Mouse (Mus musculus): ENCODE results near the gene Glt1d1. TPM values are rescaled to one million over a fixed set of nuclear protein-coding genes. Genes with fewer than 3 reads are reported as not detected.

Gene Glt1d1
- polyA plus RNA-seq, 1 experiment from 2014 or later, result 0.46 TPM

DNA sequence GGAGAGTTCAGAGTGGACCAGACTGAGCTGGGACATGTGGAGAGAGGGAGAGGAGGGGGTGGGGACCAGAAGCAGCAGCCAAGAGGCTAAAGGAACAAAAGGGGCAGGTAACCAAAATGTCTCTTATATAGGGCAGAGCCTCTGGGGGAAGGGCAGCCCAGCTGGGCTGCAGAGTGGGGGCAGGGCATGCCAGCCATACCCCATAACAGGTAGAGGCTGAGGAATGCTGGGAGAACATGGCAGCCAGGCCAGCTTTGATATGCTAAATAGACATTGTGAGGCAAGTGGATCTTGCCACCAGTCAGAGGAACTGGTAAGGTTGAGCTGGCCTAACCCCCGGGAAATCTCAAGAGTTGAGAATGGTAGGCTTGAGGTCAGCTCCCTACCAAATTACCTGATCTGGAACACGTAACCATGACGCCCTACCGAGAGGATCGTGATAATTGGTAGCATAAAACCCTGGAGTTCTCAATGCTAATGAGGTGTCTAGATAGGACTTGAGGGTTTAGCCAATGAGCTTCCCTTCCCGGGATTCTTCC, 7.1 kb downstream of the Glt1d1 start:
- Histone ChIP-seq H3K36me3 (no peaks in the 10 kb centered on the region), H3K4me3 (no peak overlapping the region), H3K4me1 (replicated peaks) (no peaks in the 10 kb centered on the region), H3K27ac (no peak overlapping the region), H3K27me3 (ENCODE audit: insufficient read depth, poor library complexity, severe bottlenecking) (no peaks in the 10 kb centered on the region), H3K9me3 (peaks cover 19% of the 10 kb centered on the region)
- no peak for DNase-seq (ENCODE audit: low spot score)
- 88% methylated on average over 6 of the region's 6 CpGs for WGBS

DNA sequence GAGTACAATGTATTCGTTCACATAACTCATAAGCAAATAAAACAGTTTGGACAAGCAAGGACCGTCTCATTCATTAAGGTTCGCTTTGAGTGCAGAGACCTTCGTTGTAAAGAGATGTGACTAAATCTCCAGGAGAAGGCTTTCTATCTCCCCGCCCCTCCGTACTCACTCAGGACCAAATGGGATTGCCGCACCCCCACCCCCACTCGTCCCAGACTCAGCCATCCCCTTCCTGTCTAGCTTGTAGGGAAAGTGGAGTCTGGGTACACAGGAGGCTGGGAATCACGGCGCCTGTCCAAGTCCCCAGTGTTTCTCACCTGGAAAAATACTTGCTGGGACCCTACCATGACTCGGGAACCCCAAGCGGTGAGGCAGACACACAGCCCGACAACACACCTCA, 7.6 kb downstream of the Glt1d1 start:
- Histone ChIP-seq H3K4me1 (replicated peaks) (no peaks in the 10 kb centered on the region), H3K4me3 (no peak overlapping the region), H3K27ac (no peak overlapping the region), H3K36me3 (0 out of 2 replicates have a peak, but pooled peaks cover 2% of the 10 kb centered on the region), H3K27me3 (ENCODE audit: insufficient read depth, poor library complexity, severe bottlenecking) (no peaks in the 10 kb centered on the region), H3K9me3 (peaks cover 19% of the 10 kb centered on the region)
- DNase-seq (ENCODE audit: low spot score), result no peak
- 94% methylated on average over 13 of the region's 13 CpGs for WGBS

DNA sequence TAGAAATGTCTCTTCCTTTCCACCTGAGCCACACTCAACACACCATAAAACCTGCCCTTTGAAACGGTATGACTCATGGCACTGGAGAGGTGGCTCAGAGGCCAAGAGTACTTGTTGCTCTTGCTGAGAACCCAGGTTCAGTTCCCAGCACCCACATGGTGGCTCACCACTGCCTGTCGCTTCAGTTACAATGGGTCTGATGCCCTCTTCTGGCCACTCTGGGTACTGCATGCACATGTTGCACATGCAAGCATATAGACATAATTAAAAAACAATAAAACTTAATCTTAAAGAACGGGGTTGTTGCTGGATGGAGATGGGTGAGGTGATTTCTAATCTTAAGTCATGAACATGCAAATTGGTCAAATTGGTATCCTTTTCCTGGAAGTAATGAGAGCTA, 8.3 kb downstream of the Glt1d1 start:
- 88% methylated on average over 3 of the region's 3 CpGs for WGBS
- DNase-seq (ENCODE audit: low spot score), result no peak
- H3K4me1 ChIP-seq (replicated peaks), result no peaks in the 10 kb centered on the region
- peaks cover 19% of the 10 kb centered on the region for H3K9me3 ChIP-seq
- H3K27me3 ChIP-seq (ENCODE audit: insufficient read depth, poor library complexity, severe bottlenecking), result no peaks in the 10 kb centered on the region
- peaks cover 7% of the 10 kb centered on the region; the same call in 1 of the 2 replicates for H3K36me3 ChIP-seq
- H3K4me3 ChIP-seq, result no peak overlapping the region
- no peak overlapping the region for H3K27ac ChIP-seq

DNA sequence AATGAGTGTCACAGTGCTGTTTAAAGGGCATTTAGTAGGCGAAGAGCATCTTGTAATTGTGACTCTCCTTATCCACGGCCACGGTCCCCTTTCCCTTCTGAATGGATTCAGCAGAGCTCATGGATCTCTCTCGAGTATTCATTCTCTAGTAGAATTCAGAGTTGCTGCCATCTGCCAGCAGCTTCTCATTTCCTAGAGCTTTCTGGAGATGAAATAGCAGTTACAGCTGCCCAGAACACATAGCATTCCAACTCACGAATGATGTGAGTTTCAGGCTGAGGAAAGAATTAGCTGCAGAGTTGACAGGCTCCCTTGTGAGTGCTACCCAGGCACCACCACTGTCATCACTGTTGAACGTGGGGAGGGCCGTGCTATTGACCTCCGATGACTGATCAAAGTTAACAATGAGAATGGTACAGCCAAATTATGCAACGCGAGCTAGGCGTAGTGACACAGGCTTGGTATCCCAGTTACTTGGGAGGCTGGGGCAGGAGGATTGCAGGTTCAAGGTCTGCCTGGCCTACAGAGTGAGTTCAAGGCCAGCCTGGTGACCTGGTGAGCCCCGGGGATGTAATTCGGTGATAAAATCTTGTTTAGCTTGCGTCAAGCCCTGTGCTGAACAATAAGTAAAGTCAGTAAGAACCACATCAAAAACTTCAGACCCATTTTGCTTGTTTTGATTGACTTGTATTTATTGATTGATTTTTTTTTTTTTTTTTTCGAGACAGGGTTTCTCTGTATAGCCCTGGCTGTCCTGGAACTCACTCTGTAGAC, 9.3 kb downstream of the Glt1d1 start:
- Histone ChIP-seq H3K27me3 (ENCODE audit: insufficient read depth, poor library complexity, severe bottlenecking) (no peaks in the 10 kb centered on the region), H3K4me1 (replicated peaks) (no peaks in the 10 kb centered on the region), H3K4me3 (no peak overlapping the region), H3K36me3 (peaks cover 7% of the 10 kb centered on the region; the same call in 1 of the 2 replicates), H3K9me3 (peaks cover 19% of the 10 kb centered on the region), H3K27ac (no peak overlapping the region)
- 92% methylated on average over 15 of the region's 15 CpGs for WGBS
- no peak for DNase-seq (ENCODE audit: low spot score)

DNA sequence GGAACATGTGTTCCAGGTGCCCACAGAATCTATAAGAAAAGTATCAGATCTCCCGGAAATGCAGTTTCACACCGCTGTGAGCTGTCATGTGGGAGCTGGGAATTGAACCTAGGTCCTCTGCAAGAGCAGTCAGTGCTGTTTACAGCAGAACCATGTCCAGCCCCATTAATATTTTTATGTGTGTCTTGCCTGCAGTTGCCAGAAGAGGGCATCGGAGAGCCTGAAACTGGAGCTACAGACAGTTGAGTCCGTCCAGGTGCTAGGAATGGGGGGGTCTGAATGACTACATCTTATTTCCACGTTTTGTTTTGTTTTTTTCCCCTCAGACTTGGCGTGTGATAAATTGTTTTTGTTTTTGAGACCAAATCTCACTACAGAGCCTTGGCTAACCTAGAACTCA, 16.0 kb downstream of the Glt1d1 start:
- H3K36me3 ChIP-seq, result peaks cover 15% of the 10 kb centered on the region
- peak; percentile 4 for DNase-seq (ENCODE audit: low spot score)
- H3K9me3 ChIP-seq, result peaks cover 5% of the 10 kb centered on the region; the same call in 1 of the 2 replicates
- no peaks in the 10 kb centered on the region for H3K4me1 ChIP-seq (replicated peaks)
- H3K4me3 ChIP-seq, result no peak overlapping the region
- H3K27me3 ChIP-seq (ENCODE audit: insufficient read depth, poor library complexity, severe bottlenecking), result no peaks in the 10 kb centered on the region
- 80% methylated on average over 6 of the region's 6 CpGs for WGBS
- no peak overlapping the region for H3K27ac ChIP-seq

DNA sequence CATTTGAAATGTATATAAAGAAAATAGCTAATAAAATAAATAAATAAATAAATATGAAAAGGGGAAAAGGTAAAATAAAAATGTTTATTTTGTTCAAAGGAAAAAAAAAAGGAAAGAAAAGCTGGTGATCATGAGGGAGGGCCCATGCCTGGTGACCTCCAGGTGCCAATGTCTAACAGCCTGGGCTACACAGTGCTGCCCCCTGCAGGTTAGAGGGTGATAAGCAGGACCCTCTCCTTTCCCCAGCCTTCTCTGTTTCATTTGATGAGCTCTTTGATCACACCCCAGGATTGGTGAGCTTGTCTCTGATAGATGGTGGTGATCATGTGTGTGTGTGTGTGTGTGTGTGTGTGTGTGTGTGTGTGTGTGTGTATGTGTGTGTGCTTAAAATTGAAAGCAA, 17.0 kb downstream of the Glt1d1 start:
- peaks cover 15% of the 10 kb centered on the region for H3K36me3 ChIP-seq
- peak; percentile 13 for DNase-seq (ENCODE audit: low spot score)
- H3K4me1 ChIP-seq (replicated peaks), result no peaks in the 10 kb centered on the region
- no peak overlapping the region for H3K27ac ChIP-seq
- peaks cover 5% of the 10 kb centered on the region; the same call in 1 of the 2 replicates for H3K9me3 ChIP-seq
- H3K27me3 ChIP-seq (ENCODE audit: insufficient read depth, poor library complexity, severe bottlenecking), result no peaks in the 10 kb centered on the region
- no peak overlapping the region for H3K4me3 ChIP-seq

DNA sequence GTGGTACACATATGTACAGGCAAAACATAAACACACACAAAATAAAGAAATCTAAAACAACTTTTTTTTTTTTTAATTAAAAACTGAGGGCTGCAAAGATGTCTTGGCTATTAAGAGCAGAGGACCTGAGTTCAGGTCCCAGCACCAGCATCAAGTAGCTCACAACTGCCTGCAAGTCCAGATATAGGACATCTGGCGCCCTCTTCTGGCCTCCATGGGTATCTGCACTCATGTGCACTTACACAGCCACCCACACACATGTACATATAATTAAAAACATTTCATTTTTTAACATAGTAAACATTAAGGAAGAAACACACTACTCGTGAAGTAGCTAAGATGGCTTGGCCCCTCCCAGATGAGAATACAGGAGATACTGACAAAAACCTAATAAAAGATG, 26.2 kb downstream of the Glt1d1 start:
- WGBS, result 91% methylated on average over 2 of the region's 2 CpGs
- H3K4me1 ChIP-seq (replicated peaks), result no peaks in the 10 kb centered on the region
- no peaks in the 10 kb centered on the region for H3K27me3 ChIP-seq (ENCODE audit: insufficient read depth, poor library complexity, severe bottlenecking)
- no peak for DNase-seq (ENCODE audit: low spot score)
- H3K27ac ChIP-seq, result no peak overlapping the region
- peaks cover 11% of the 10 kb centered on the region; the same call in 1 of the 2 replicates for H3K36me3 ChIP-seq
- H3K4me3 ChIP-seq, result no peak overlapping the region
- peaks cover 7% of the 10 kb centered on the region; the same call in 1 of the 2 replicates for H3K9me3 ChIP-seq

DNA sequence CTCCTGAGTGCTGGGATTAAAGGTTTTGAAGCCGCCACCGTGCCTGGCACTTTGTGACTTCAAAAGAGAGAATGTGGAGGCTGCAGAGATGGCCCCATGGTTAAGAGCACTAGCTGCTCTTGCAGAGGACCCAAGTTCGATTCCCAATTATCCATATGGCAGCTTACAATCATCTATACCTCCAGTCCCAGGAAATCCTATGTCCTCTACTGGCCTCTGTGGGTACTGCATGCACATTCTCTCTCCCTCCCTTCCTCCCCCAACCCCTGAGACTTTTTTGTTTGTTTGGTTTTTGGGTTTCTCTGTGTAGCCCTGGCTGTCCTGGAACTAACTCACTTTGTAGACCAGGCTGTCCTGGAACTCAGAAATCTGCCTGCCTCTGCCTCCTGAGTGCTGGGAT, 27.2 kb downstream of the Glt1d1 start:
- Histone ChIP-seq H3K27ac (no peak overlapping the region), H3K9me3 (peaks cover 7% of the 10 kb centered on the region; the same call in 1 of the 2 replicates), H3K36me3 (peaks cover 11% of the 10 kb centered on the region; the same call in 1 of the 2 replicates), H3K4me1 (replicated peaks) (no peaks in the 10 kb centered on the region), H3K4me3 (no peak overlapping the region), H3K27me3 (ENCODE audit: insufficient read depth, poor library complexity, severe bottlenecking) (no peaks in the 10 kb centered on the region)
- 89% methylated on average over 3 of the region's 3 CpGs for WGBS
- no peak for DNase-seq (ENCODE audit: low spot score)

DNA sequence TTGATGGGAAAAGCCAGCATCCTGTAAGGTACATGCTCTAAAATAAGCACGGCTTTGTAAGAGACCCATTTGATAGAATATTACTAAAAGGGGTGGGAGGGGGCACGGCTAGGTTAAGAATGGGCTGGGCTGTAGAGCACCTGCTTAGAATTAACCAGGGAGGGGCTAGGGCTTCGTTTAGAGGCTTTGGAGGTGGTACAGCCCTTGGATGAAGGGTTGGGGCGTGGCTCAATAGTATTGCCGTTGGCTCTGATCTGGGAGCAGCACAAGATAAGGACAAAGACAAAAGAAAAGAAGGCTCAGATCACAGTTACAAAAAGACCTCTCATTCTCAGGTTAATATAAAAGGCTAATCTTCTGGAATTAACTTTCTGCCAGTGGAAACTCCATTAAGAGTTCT, 28.2 kb downstream of the Glt1d1 start:
- no peak for DNase-seq (ENCODE audit: low spot score)
- H3K36me3 ChIP-seq, result peaks cover 11% of the 10 kb centered on the region; the same call in 1 of the 2 replicates
- H3K4me3 ChIP-seq, result no peak overlapping the region
- H3K27ac ChIP-seq, result no peak overlapping the region
- 88% methylated on average over 5 of the region's 5 CpGs for WGBS
- H3K9me3 ChIP-seq, result peaks cover 7% of the 10 kb centered on the region; the same call in 1 of the 2 replicates
- H3K4me1 ChIP-seq (replicated peaks), result no peaks in the 10 kb centered on the region
- no peaks in the 10 kb centered on the region for H3K27me3 ChIP-seq (ENCODE audit: insufficient read depth, poor library complexity, severe bottlenecking)

DNA sequence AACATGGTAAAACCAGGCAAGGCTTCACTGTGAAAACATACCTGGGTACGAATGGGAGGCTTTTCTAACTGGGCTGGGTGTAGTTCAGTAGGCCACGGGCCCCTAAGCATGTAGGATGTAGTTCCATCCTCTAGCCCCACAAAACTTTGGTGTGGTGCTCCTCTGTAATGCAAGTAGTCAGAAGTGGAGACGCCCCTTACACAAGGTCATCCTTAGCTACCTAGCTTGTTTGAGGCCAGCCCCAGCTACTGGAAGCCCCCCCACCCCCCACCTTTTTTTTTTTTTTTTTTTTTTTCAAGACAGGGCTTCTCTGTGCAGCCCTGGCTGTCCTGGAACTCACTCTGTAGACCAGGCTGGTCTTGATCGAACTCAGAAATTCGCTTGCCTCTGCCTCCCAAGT, 28.9 kb downstream of the Glt1d1 start:
- peaks cover 7% of the 10 kb centered on the region; the same call in 1 of the 2 replicates for H3K9me3 ChIP-seq
- no peak overlapping the region for H3K4me3 ChIP-seq
- peaks cover 11% of the 10 kb centered on the region; the same call in 1 of the 2 replicates for H3K36me3 ChIP-seq
- WGBS, result 96% methylated on average over 5 of the region's 5 CpGs
- H3K4me1 ChIP-seq (replicated peaks), result no peaks in the 10 kb centered on the region
- H3K27me3 ChIP-seq (ENCODE audit: insufficient read depth, poor library complexity, severe bottlenecking), result no peaks in the 10 kb centered on the region
- no peak for DNase-seq (ENCODE audit: low spot score)
- no peak overlapping the region for H3K27ac ChIP-seq

DNA sequence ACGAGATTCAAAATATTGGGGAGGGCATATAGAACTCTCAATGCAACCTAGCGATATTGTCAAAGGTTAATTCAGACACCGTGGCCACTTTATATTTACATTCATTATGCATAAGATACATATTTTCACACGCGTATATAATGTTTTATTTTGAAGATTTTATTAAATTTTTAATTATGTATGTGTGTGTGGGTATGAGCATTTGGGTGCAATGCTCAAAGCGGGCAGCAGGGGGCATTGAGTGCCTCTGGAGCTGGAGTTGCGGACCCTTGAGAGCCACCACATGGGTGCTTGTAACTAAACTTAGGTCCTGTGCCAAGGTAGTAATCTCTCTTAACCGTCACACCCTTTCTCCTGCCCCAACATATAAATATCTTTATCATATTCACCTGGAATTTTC, 41.9 kb downstream of the Glt1d1 start:
- H3K9me3 ChIP-seq, result peaks cover 10% of the 10 kb centered on the region; the same call in 1 of the 2 replicates
- H3K4me3 ChIP-seq, result no peak overlapping the region
- H3K27ac ChIP-seq, result no peak overlapping the region
- 0 out of 2 replicates have a peak, but pooled peaks cover 6% of the 10 kb centered on the region for H3K36me3 ChIP-seq
- DNase-seq (ENCODE audit: low spot score), result no peak
- no peaks in the 10 kb centered on the region for H3K27me3 ChIP-seq (ENCODE audit: insufficient read depth, poor library complexity, severe bottlenecking)
- 92% methylated on average over 8 of the region's 8 CpGs for WGBS
- H3K4me1 ChIP-seq (replicated peaks), result no peaks in the 10 kb centered on the region

DNA sequence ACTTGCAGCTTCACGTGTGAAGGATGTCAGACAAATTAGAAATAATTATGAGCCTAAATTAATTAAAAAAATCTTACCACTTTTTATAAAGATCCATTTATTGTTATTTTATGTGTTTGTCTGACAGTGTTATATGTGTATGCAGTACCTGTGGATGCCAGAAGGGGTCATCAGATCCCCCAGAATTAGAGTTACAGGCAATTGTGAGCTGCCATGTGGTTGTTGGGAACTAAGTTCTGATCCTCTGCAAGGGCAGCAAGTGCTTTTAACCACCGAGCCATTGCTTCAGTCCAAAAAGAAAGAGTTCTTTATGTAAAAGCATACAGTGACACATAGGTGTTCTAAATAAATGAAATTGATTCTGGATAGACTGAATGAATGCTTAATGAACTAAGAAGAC, 45.5 kb downstream of the Glt1d1 start:
- 91% methylated on average over 2 of the region's 2 CpGs for WGBS
- no peaks in the 10 kb centered on the region for H3K4me1 ChIP-seq (replicated peaks)
- no peak overlapping the region for H3K4me3 ChIP-seq
- H3K27me3 ChIP-seq (ENCODE audit: insufficient read depth, poor library complexity, severe bottlenecking), result no peaks in the 10 kb centered on the region
- peaks cover 10% of the 10 kb centered on the region; the same call in 1 of the 2 replicates for H3K9me3 ChIP-seq
- DNase-seq (ENCODE audit: low spot score), result no peak
- H3K27ac ChIP-seq, result no peak overlapping the region
- 0 out of 2 replicates have a peak, but pooled peaks cover 6% of the 10 kb centered on the region for H3K36me3 ChIP-seq

DNA sequence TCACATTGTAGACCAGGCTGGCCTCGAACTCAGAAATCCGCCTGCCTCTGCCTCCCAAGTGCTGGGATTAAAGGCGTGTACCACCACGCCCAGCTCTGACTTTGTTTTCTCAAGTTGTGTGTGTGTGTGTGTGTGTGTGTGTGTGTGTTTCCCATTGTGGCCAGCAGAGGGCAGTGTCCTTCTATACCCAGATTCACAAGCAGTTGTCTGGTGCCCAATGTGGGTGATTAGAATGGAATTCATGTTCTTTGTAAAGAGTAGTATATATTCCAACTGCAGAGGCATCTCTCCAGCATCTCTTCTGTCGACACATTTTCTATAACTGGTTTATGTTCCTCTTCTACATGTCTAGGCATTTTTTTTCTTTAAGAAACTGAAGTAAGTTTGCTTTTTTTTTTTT, 46.4 kb downstream of the Glt1d1 start:
- Histone ChIP-seq H3K27ac (no peak overlapping the region), H3K9me3 (peaks cover 10% of the 10 kb centered on the region; the same call in 1 of the 2 replicates), H3K4me3 (no peak overlapping the region), H3K36me3 (0 out of 2 replicates have a peak, but pooled peaks cover 6% of the 10 kb centered on the region), H3K4me1 (replicated peaks) (no peaks in the 10 kb centered on the region), H3K27me3 (ENCODE audit: insufficient read depth, poor library complexity, severe bottlenecking) (no peaks in the 10 kb centered on the region)
- DNase-seq (ENCODE audit: low spot score), result no peak
- WGBS, result 97% methylated on average over 5 of the region's 5 CpGs

Data from hindbrain, embryonic 10.5 days (tissue).